Mouse (Mus musculus) adrenal gland, postnatal 10 days (tissue): ENCODE data around the gene Bag6. TPM values are rescaled to one million over a fixed set of nuclear protein-coding genes. Genes with fewer than 3 reads are reported as not detected.
"Not testable (repeated sequence)": the region's sequence is repeated elsewhere in the genome, so short reads cannot be mapped to it uniquely, and the experiment has no call there.

ENCODE experiments used
- DNase-seq: peaks from one replicate; pipeline ENCODE4 v3.0.0; 2021; ENCODE audit warnings: mixed read lengths
- total RNA-seq, 2 experiments: library from RNA; stranded (reverse); gene quantifications; 2 replicates each; pipeline ENCODE4 v1.2.3; 2021

Gene Bag6
- total RNA-seq, 2 experiments from 2014 or later: 300 to 349 TPM

GRCm38 (mm10) chr17:35111774-35112173 is 23.2 kb upstream of the Bag6 start:
- no peak for DNase-seq

DNA sequence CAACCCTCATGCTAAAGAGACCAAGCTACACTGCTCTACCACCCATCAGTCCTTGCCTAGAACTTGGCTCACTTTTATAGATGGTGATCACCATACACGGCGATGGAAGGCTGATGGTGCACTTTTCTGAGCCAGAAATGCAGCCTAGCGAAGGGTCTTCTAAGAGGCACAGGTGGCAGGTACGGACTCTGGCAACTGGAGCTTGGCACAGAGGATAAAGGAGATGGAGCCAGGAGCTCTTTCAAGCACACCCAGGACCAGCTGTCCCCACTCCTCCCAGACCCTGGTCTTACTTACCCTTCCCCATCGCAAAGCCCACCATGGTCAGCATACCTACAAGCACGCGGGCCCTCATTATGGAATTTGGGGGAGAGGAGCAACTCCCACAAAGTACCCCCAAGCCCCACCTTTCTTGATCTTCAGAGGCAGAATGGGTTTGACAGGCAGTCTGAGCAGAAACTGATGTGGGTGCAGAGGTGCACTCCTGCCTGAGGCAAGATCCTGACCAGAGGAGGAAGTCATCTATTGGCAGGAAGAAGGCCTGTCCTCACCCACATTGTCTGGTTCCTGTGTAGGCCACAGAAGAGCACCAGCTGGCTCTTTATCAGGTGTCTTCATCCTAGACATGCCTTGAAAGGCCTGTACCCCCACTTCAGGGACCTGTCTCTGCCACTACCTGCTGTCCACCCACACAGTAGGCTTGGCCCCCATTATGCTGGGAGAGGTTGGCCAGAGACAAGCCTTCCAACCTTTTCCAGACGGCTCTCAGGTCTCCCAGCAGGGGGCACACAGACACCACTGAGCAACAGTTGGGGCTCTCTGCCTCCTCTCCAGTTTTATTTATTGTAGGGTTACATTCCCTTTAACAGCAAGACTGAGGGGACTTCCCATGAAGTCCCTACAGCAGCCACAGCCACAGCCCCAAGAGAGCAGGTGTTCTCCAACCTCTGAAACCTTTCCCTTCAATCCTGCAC is 19.6 kb upstream of the Bag6 start, which contains the start of gene Ly6g5b:
TSS of gene Ly6g5b (minus strand) at position 383 of the 974 bp plus-strand sequence.
- no peak for DNase-seq

- peak; percentile 72 for DNase-seq
Observed at GRCm38 (mm10) chr17:35120745-35121142, 14.2 kb upstream of the Bag6 start.

DNA sequence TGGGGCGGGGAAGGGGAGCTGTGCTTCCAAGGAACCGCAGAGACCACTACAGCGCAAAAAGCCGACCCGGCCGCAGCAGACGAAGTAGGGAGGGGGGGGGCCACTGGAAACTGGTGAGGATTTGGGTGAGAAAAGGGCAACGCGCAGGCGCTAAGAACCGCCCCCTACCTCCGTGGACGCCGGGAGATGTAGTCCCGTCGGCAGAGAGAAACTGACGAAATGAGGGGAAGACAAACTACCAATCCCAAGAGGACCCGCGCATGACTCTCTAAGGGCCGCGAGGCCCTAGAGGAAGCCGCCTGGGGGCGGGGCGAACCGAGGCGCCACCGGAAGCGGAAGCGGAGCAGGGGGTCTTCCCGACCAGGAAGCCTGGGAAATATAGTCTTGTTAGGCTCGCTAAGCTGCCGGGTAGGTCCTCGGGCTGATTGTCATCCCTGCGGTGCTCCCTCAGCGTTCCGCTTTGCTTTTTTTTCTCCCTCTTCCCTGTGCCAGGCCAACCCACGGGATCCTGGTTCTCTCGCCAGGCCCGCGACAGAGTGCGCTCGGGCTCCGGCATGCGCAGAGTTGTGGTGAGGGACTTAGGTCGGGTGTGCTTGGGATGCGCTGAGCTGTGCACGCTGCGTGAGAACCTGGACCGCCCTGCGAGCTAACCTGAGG is 13.7 kb upstream of the Bag6 start, which contains the start of gene Gpank1:
TSS of gene Gpank1 (plus strand) at position 313 of the 657 bp plus-strand sequence.
- DNase-seq: peak; percentile 98

DNA sequence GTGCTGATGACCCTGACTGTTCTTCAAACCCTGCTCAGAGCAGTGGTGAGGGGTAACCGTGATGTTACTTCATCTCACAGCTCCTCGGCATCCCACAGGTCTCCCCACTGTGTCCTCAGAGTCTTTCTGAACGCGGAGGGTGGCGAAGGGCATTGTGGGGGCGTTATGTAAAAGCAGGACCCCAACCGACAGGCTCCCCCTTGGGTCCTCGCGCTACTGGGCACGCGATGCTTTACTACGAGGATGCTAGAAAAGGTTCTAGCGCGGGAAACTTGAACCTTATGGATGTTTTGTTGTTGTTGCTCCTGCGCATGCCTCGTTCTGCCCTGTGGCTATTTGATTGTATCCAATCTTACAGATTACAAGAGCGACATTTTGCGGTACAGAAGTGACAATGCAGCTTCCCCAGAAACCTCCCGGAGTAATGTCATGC is 13.1 kb upstream of the Bag6 start, which contains the start of gene Csnk2b:
TSS of gene Csnk2b (minus strand) at position 183 of the 433 bp plus-strand sequence.
- DNase-seq: peak; percentile 67

GRCm38 (mm10) chr17:35123287-35123686 is 11.7 kb upstream of the Bag6 start:
- DNase-seq: not testable (repeated sequence)

- DNase-seq: not testable (repeated sequence)
Observed at GRCm38 (mm10) chr17:35124261-35124896, 10.6 kb upstream of the Bag6 start.

DNA sequence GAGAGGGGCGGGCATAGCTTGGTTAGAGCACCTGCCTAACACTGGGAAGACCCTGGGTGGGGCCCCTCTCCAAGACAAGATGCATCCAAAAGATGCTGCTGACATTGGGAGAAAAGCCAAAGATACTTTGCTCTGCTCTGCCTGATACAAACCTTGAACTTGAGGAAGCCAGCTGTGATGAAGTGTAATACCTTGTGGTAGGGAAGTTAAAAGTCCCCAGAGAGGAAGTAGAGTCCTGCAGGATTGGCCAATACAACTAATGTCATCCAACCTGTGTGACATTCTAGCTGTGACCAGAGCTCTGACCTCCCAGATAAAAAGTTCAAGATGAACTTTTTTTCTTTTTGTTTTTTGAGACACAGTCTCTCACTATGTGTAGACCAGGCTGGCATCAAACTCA is 9.9 kb upstream of the Bag6 start:
- no peak for DNase-seq

DNA sequence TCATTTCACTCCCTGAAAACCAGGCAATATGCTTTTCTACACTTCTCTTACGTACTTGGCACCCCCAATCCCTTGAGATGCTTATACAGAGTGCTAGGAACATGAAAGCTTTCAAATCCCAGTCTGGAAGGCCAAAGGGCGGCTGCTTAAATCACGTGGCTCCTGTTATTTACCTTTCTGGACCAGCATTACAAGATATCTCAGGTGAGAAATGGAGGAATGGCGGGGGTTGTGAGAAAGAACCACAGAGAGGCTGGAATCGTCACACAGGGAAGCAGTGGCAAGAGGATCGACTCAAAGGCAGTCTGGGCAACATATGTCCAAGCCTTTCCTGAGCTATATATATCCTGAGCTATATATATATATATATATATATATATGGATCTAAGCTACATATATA is 9.4 kb upstream of the Bag6 start:
- no peak for DNase-seq

DNA sequence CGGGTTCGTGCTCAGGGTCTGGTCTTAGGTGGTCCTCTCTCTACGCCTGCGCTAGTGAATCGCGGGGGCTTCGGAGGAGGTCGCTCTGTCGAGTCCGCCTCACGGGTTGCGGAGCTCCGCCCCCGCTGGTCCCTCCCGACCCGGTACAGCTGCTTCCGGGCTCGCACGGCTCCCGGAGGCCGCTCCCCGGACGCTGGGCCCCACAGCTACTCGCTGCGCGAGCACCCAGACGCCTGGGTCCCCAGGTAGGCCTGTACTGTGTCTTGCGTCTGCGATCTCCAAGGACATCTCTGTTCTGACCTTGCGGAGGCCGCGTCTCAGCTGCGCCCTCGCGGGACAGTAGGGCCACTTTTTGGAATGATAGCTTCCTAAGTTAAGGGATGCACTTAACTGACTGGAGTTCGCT is 8.8 kb upstream of the Bag6 start, which contains the start of gene D17H6S53E:
TSS of gene D17H6S53E (plus strand) at position 168 of the 406 bp plus-strand sequence.
- peak; percentile 88 for DNase-seq

DNA sequence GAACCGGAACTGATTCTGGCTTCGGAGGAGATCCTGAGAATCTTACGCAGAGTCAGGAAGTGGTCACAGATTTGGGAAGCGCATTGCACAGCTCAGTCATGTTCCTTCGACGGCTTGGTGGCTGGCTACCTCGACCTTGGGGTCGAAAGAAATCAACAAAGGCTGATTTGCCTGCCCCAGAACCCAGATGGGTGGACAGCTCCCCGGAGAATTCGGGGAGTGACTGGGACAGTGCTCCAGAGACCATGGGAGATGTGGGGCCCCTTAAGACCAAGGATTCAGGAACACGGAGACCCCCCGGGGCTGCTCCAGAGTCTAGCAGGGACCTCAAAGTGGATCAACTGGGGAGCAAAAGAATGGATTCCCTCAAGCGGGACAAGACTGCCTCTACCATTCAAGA is 8.0 kb upstream of the Bag6 start:
- DNase-seq: no peak

- no peak for DNase-seq
Observed at GRCm38 (mm10) chr17:35128996-35129395, 6.0 kb upstream of the Bag6 start.

- no peak for DNase-seq
Observed at GRCm38 (mm10) chr17:35131038-35131437, 3.9 kb upstream of the Bag6 start.

GRCm38 (mm10) chr17:35131500-35132173 is 3.3 kb upstream of the Bag6 start, which contains the start of gene Apom:
TSS of gene Apom (minus strand) at chr17:35132050.
- DNase-seq: no peak

- DNase-seq: no peak
Observed at GRCm38 (mm10) chr17:35132174-35132560, 2.8 kb upstream of the Bag6 start.

DNA sequence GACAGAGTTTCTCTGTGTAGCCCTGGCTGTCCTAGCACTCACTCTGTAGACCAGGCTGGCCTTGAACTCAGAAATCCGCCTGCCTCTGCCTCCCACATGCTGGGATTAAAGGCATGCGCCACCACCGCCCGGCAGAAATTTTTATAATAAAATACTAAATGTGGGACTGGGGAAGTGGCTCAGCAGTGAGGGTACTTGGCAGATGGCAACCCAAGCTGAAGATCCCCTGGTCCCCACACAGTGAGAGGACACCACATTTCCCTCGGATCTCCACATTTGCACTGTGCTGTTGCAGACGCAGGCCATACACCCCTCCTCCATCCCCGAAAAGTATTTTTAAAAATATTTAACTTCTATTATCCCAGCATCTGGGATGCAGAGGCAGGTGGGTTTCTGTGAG is 1.5 kb upstream of the Bag6 start:
- no peak for DNase-seq

DNA sequence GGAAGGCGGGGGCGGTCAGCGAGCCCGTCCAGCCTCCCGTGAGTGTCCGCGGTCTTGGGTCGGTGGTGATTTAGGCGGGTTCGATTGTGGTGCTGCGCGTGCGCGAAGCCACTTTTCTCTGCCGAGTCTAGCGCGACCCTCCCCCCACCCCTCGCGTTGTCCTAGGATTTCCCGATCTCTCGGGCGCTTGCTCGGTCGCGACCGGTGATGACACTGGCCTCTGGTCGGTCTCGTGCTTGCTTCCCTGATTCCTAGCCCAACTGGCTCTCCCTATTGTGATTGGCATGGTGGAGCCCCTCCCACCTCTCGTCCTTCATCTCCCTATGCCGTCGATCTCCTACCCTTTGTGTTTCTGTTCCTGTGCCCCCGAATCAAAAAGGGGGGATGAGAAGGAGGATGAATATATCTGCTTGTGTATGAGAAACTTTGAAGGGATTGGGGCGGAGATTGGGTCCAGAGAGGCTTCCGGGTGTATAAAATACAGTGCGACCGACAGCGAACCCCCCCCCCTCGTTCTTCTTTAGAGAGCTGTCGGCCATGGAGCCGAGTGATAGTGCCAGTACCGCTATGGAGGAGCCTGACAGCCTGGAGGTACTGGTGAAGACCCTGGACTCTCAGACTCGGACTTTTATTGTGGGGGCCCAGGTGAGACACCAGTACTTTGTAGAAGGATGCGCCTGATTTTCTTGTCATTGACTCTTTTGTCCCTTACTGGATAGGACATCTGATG is 778 bp downstream of the Bag6 start:
- no peak for DNase-seq

DNA sequence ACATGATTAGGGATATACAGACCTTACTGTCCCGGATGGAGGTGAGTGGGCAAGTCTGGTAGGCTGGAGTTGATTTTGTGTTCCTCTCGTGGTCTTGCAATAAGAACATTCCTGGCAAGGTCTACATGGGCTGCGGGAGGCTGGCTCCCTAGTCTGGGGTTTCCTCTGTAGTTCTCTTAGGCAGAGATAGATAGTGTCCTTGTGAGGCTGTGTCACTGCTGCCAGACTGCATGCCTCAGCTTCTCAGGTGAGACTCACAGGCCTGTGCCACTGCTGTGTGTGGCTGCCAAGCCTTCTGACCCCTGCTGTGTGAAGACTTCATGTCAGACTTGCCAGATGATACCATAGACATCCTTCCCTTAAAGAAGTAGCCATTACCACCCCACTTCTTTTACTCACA is 4.3 kb downstream of the Bag6 start:
- DNase-seq: no peak

DNA sequence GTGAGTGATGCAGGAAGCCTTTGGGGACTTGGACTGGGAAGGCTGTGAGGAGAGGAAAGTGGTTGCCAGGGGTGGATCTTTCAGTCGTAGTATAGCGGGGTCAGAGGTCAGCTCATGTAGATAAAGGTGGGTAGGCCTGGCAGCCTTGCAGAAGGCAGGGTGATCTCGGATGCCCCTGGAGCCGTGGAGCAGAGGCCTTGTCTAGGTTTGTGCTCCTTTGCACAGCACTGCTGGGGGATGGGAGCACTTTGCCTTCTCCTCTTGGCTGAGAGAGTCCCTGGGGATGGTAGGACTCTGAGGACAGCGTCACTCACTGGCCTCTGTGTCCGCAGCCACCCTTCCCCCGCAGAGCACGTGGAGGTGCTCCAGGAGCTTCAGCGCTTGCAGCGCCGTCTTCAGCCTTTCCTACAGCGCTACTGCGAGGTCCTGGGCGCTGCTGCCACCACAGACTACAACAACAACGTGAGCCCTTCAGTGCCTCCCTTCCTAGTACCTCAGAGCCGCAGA is 5.6 kb downstream of the Bag6 start:
- peak; percentile 75 for DNase-seq

- peak; percentile 86 for DNase-seq
Observed at GRCm38 (mm10) chr17:35141971-35142370, 7.0 kb downstream of the Bag6 start.

DNA sequence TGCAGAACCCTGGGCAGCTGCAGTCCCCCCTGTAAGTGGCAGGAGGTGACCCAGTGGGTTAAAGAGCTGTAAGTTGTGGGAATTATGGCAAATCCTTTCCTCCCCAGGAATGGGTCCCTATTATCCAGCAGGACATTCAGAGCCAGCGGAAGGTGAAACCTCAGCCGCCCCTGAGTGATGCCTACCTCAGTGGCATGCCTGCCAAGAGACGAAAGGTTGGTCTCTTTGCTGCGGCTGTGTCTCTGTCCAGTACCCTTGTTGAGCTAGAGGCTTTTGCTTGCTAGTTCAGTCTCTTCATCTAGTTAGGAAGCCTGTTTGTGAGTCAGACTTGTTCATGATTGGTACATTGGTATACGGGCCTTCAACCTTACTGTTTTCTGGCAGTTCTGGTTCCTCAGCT is 11.2 kb downstream of the Bag6 start:
- DNase-seq: no peak
